Mouse (Mus musculus) hindlimb bud, embryonic 11.5 days (tissue): ENCODE results near the gene Cux1.

ENCODE experiments used
- DNase-seq: peaks from one replicate; pipeline ENCODE4 v3.0.0-alpha.2; 2012; ENCODE audit warnings: low read depth, low spot score; ENCODE audit errors: extremely low spot score

Cux1 gene

GRCm38 (mm10) chr5:136567176-136568025 is at the start of gene Cux1:
Cux1 (minus strand) TSS chr5:136567490.
- no peak for DNase-seq

GRCm38 (mm10) chr5:136612391-136612790 is 45.1 kb upstream of the Cux1 start:
- DNase-seq: no peak

- no peak for DNase-seq
These were observed 41.6 kb upstream of the Cux1 start for GRCm38 (mm10) chr5:136608814-136609434.

GRCm38 (mm10) chr5:136605144-136605543 is 37.9 kb upstream of the Cux1 start:
- no peak for DNase-seq

- no peak for DNase-seq
These were observed 36.1 kb upstream of the Cux1 start for GRCm38 (mm10) chr5:136603176-136603964.

GRCm38 (mm10) chr5:136600511-136600910 is 33.2 kb upstream of the Cux1 start:
- no peak for DNase-seq

- no peak for DNase-seq
These were observed 27.7 kb upstream of the Cux1 start for GRCm38 (mm10) chr5:136594896-136595540.

- DNase-seq: no peak
These were observed 24.7 kb upstream of the Cux1 start for GRCm38 (mm10) chr5:136591816-136592499.

GRCm38 (mm10) chr5:136589002-136589401 is 21.7 kb upstream of the Cux1 start:
- no peak for DNase-seq

GRCm38 (mm10) chr5:136588471-136588870 is 21.2 kb upstream of the Cux1 start:
- no peak for DNase-seq

- DNase-seq: no peak
These were observed 17.5 kb upstream of the Cux1 start for GRCm38 (mm10) chr5:136584676-136585285.

- DNase-seq: no peak
These were observed 16.6 kb upstream of the Cux1 start for GRCm38 (mm10) chr5:136583666-136584464.

GRCm38 (mm10) chr5:136583256-136583655 is 16.0 kb upstream of the Cux1 start:
- DNase-seq: no peak

GRCm38 (mm10) chr5:136582201-136582600 is 14.9 kb upstream of the Cux1 start:
- DNase-seq: no peak

GRCm38 (mm10) chr5:136581625-136582024 is 14.3 kb upstream of the Cux1 start:
- no peak for DNase-seq

GRCm38 (mm10) chr5:136581166-136581565 is 13.9 kb upstream of the Cux1 start:
- no peak for DNase-seq

- no peak for DNase-seq
These were observed 10.9 kb upstream of the Cux1 start for GRCm38 (mm10) chr5:136578201-136578600.

GRCm38 (mm10) chr5:136570171-136570570 is 2.9 kb upstream of the Cux1 start:
- no peak for DNase-seq

GRCm38 (mm10) chr5:136568776-136569175 is 1.5 kb upstream of the Cux1 start:
- no peak for DNase-seq
